Mouse (Mus musculus): ENCODE data around the gene Cd200r2.
"Not testable (repeated sequence)": the region's sequence is repeated elsewhere in the genome, so short reads cannot be mapped to it uniquely, and the experiment has no call there.

Gene Cd200r2

GRCm38 (mm10) chr16:44866797-44867196, at the start of gene Cd200r2:
Cd200r2 (plus strand) TSS chr16:44867097.
- no peak for DNase-seq (ENCODE audit: low spot score)

GRCm38 (mm10) chr16:44818010-44818409, 48.9 kb upstream of the Cd200r2 start:
- no peak for DNase-seq (ENCODE audit: low spot score)

GRCm38 (mm10) chr16:44820545-44820944, 46.4 kb upstream of the Cd200r2 start:
- DNase-seq (ENCODE audit: low spot score): no peak

- DNase-seq (ENCODE audit: low spot score): no peak
Observed at GRCm38 (mm10) chr16:44832286-44832685, 34.6 kb upstream of the Cd200r2 start.

- not testable (repeated sequence) for DNase-seq (ENCODE audit: low spot score)
Observed at GRCm38 (mm10) chr16:44833189-44833588, 33.7 kb upstream of the Cd200r2 start.

GRCm38 (mm10) chr16:44875178-44875577, 8.3 kb downstream of the Cd200r2 start:
- DNase-seq (ENCODE audit: low spot score): no peak

GRCm38 (mm10) chr16:44876625-44877024, 9.7 kb downstream of the Cd200r2 start:
- DNase-seq (ENCODE audit: low spot score): no peak

GRCm38 (mm10) chr16:44877595-44877994, 10.7 kb downstream of the Cd200r2 start:
- no peak for DNase-seq (ENCODE audit: low spot score)

- DNase-seq (ENCODE audit: low spot score): no peak
Observed at GRCm38 (mm10) chr16:44890814-44891213, 23.9 kb downstream of the Cd200r2 start.

GRCm38 (mm10) chr16:44932016-44932415, 65.1 kb downstream of the Cd200r2 start:
- DNase-seq (ENCODE audit: low spot score): no peak

GRCm38 (mm10) chr16:44943468-44943867, 76.6 kb downstream of the Cd200r2 start, which contains the start of gene Cd200r3:
Cd200r3 (plus strand) TSS chr16:44943678.
- DNase-seq (ENCODE audit: low spot score): no peak

- no peak for DNase-seq (ENCODE audit: low spot score)
Observed at GRCm38 (mm10) chr16:44951360-44952114, 84.6 kb downstream of the Cd200r2 start.

- no peak for DNase-seq (ENCODE audit: low spot score)
Observed at GRCm38 (mm10) chr16:44962296-44962695, 95.4 kb downstream of the Cd200r2 start.

- peak; percentile 22 for DNase-seq (ENCODE audit: low spot score)
Observed at GRCm38 (mm10) chr16:44962777-44963176, 95.9 kb downstream of the Cd200r2 start.

- DNase-seq (ENCODE audit: low spot score): peak; percentile 14
Observed at GRCm38 (mm10) chr16:44964526-44965374, 97.9 kb downstream of the Cd200r2 start.

- peak; percentile 62 for DNase-seq (ENCODE audit: low spot score)
Observed at GRCm38 (mm10) chr16:44965428-44965827, 98.5 kb downstream of the Cd200r2 start.
